Mouse (Mus musculus): ENCODE data around the gene Rgma.

DNA sequence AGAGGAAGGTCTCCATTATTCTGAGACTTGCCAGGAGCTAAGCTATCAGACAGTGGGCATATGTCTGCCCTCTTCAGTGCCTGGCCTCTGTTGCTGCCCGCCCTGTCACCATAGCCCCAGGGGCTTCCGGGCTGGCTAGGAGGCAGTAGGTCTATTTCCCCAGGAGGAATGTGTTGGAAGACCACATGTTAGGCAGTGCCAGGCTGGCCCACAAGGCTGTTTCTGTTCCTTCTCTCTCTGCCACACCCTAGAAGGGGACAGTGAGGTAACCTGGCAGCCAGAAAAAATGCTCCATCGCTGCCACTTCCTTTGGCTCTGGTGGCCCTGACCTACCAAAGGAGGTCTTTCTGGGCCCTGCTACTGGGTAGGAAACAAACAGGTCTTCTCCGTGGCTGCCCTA, 36.7 kb downstream of the Rgma start:
- TF ChIP-seq POLR2A (IDR thresholded peaks at IDR 0.05; ENCODE audit: low read depth, low read length) (no peak), CTCF (IDR thresholded peaks at IDR 0.05; ENCODE audit: extremely low read depth, insufficient read depth, insufficient read length, insufficient replicate concordance) (no peak)
